Mouse (Mus musculus) c-Kit-positive CD71-negative TER-119-negative erythroid progenitor cells, embryonic 14.5 days (primary cell): Measurements from ENCODE around the gene Map1lc3b.

Source experiments
- DNase-seq: peaks from one replicate; pipeline ENCODE4 v3.0.0-alpha.2; 2013; ENCODE audit warnings: low read depth

Map1lc3b gene

DNA sequence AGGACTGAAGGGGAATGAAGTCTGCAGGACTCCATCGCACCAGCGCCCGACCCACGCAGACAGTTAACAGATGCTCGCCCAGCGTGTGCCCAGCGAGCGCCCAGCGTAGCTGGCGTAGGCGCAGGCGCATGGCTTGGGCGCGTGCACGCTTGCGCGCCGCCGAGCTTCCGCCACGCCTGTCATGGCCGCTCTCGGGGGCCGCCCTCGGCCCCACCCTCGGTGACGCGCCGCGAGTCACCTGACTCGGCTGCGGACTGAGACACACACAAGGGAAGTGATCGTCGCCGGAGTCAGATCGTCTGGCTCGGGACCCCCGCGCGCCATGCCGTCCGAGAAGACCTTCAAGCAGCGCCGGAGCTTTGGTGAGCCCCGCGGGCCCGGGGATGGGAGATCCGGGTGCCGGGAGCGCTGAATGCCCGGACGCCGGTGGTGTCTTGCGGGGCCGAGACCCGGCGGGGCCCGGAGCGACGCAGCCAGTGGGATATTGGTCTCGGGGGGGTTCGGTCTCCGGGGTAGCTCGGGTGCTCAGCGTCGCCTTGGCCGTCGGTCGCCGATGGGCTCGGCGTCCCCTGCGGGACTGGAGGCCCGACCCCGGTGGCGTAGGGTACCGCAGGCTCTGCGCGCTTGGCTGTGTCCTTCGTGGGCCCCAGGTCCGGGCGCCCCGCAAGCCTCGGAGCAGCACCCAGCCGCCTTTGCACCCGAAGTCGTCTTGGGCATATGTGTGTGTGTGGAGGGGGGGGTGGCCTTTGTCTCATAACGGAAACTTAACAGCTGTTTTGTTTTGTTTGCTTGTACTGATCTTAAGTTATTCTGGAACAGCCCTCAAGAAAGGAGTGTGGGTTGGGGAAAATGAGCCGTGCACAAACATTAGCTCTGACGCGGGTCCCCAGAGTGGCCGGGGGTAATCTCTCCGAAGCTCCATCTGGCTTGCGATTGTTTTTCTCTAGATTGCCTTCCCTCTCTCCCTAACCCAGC, at the start of gene Map1lc3b:
Map1lc3b (plus strand) TSS at position 159 of the 975 bp plus-strand sequence.
- peak; percentile 84 for DNase-seq

GRCm38 (mm10) chr8:121541862-121542261, 48.3 kb upstream of the Map1lc3b start:
- DNase-seq, result no peak

GRCm38 (mm10) chr8:121542901-121543300, 47.3 kb upstream of the Map1lc3b start:
- no peak for DNase-seq

GRCm38 (mm10) chr8:121544276-121544785, 45.8 kb upstream of the Map1lc3b start, which contains the start of gene 1700018B08Rik:
1700018B08Rik (minus strand) TSS chr8:121544320.
- DNase-seq, result no peak

DNA sequence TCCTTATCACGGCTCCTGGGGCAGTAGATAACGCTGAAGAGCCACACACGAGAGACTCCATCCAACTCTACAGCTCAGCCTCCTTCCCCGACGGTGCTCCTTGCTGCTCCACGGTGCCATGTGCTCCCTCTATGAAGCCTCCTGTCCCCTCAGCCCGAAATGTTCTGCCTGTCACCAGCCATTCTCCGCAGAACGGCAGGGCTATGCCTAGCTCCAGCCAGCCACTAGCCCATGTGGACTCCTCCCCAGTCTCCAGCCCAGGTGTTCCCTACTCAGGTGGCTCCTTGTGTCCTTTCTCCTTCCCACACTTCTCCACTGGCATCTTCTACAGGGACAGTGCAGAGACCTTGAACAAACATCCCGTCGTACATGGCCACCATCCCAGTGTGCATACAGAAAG, 45.2 kb upstream of the Map1lc3b start:
- no peak for DNase-seq

- DNase-seq, result peak; percentile 72
Observed at GRCm38 (mm10) chr8:121547132-121547531, 43.0 kb upstream of the Map1lc3b start.

- no peak for DNase-seq
Observed at GRCm38 (mm10) chr8:121550056-121550455, 40.1 kb upstream of the Map1lc3b start.

- no peak for DNase-seq
Observed at GRCm38 (mm10) chr8:121551065-121551985, 38.8 kb upstream of the Map1lc3b start.

GRCm38 (mm10) chr8:121552506-121552905, 37.7 kb upstream of the Map1lc3b start:
- no peak for DNase-seq

GRCm38 (mm10) chr8:121553831-121554475, 36.2 kb upstream of the Map1lc3b start:
- no peak for DNase-seq

- DNase-seq, result no peak
Observed at GRCm38 (mm10) chr8:121557746-121558145, 32.4 kb upstream of the Map1lc3b start.

- DNase-seq, result no peak
Observed at GRCm38 (mm10) chr8:121558538-121558937, 31.6 kb upstream of the Map1lc3b start.

- no peak for DNase-seq
Observed at GRCm38 (mm10) chr8:121559801-121560200, 30.4 kb upstream of the Map1lc3b start.

- no peak for DNase-seq
Observed at GRCm38 (mm10) chr8:121560432-121561100, 29.6 kb upstream of the Map1lc3b start.

DNA sequence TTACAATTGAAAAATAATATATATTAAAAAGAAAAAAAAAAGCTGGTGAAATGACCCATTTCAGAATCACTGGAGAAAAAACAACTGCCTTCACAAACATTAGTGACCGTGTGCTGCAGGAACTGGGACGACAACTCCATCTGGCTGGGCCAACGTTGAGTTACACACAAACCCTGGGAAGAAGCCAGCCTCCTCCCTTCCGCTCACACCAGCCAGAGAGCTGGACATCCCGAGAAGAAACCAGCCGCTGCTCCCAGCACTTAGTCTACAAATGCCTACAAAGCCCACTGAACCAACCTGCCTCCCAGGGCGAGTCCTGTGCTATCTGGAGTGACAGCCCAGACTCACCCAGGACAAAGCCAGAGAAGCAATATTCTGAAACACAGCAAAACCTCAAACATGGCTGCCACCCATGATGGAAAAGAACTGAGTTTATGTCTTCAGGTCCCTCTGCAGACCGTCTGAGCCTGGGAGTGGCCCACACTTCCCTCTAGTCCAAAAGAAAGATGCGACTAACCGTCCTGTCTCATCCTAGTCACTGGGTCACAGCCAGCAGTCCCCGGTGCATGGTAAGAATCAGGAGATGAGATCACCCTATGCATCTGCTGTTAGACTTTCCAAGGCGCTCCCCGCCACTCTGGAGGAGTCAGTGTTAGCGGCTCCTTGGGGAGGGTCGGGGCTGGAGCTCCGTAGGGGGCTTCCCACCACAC, 28.4 kb upstream of the Map1lc3b start:
- DNase-seq, result no peak

- no peak for DNase-seq
Observed at GRCm38 (mm10) chr8:121562941-121563351, 27.2 kb upstream of the Map1lc3b start.

DNA sequence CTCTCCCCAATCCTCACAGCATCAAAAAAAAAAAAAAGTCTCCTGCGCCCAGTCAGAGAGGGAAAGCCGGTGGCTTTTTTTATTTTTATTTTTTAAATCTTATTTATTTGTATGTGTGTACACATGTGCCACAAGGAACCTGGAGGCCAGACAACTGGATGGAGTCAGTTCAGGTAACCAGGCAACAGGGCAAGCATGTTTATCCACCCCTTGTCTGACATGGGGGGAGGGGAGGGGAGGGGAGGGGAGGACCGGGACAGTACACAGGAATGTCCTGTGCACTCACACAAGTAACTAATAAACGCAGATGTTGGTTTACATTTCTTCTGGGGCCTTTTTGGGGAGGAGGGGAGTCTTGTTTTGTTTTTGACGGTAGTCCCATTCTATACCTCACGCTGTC, 26.5 kb upstream of the Map1lc3b start:
- no peak for DNase-seq

DNA sequence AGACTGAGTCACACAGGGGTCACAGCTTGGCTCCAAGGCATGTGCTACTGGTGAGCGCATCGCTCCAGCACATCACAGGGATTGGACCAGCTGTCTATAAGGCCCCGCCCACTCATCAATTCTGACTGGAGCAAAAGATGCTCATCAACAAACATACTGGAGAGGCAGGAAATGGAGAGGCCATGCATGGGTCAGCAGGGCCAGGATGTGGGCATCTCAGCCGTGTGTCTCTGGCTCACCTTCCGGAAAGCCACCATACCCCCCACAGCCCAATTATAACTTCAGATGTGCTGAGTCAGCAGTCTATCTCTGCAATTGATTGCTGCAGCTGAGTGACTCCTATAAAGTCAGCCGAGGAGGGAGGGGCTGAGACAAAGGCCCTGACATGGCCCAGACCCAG, 21.8 kb upstream of the Map1lc3b start:
- DNase-seq, result no peak

DNA sequence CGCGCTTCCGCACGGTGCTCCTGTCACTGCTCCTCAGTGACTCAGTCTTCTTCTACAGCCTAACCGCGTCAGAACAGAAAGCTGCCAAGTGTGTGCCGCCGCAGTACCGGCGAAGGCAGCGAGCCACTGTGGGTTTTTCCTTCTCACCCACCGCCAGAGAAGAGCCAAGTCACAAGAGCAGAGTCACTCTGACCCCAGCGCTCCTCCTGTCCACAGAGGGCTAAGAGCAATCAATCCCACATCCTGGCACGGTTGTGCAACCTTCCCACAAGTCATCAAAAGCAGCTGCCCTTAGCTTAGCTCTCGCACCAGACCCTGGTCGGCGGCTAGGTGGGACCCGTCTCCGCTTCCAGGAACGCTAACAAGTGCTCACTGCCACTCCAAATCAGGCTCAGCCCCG, 19.8 kb upstream of the Map1lc3b start:
- DNase-seq, result no peak

- DNase-seq, result no peak
Observed at GRCm38 (mm10) chr8:121570801-121571200, 19.4 kb upstream of the Map1lc3b start.
